Mouse (Mus musculus) neural tube, embryonic 15.5 days (tissue): ENCODE data around the gene Tagln2. TPM values are rescaled to one million over a fixed set of nuclear protein-coding genes. Genes with fewer than 3 reads are reported as not detected.

Experiments
- ATAC-seq: fragments of 200-750 bp; cut with Nextera tagmentation; 2 replicates; pipeline ENCODE4 v1.8.0; 2017; ENCODE audit warnings: mild to moderate bottlenecking, moderate TSS enrichment, moderate library complexity; ENCODE audit not compliant: low FRiP score
- H3K27ac ChIP-seq: fragments of 300-500 bp; sonication (generic); replicated peaks from 2 replicates; pipeline ENCODE4 v1.5.1; 2015; ENCODE audit warnings: mild to moderate bottlenecking, inconsistent platforms
- H3K27me3 ChIP-seq: fragments of 300-500 bp; sonication (generic); replicated peaks from 2 replicates; pipeline ENCODE4 v1.6.1; 2015; ENCODE audit warnings: inconsistent platforms
- H3K36me3 ChIP-seq: fragments of 300-500 bp; sonication (generic); 2 replicates; pipeline ENCODE4 v1.6.1; 2015; ENCODE audit warnings: inconsistent platforms
- H3K4me1 ChIP-seq: fragments of 300-500 bp; sonication (generic); 2 replicates; pipeline ENCODE4 v1.6.1; 2015; ENCODE audit warnings: inconsistent platforms
- H3K4me2 ChIP-seq: fragments of 300-500 bp; sonication (generic); 2 replicates; pipeline ENCODE4 v1.6.1; 2015; ENCODE audit warnings: inconsistent platforms, mild to moderate bottlenecking, moderate library complexity
- H3K4me3 ChIP-seq: fragments of 300-500 bp; sonication (generic); replicated peaks from 2 replicates; pipeline ENCODE4 v1.5.1; 2015; ENCODE audit warnings: mild to moderate bottlenecking, inconsistent platforms
- H3K9ac ChIP-seq: fragments of 300-500 bp; sonication (generic); replicated peaks from 2 replicates; pipeline ENCODE4 v1.6.1; 2015; ENCODE audit warnings: mild to moderate bottlenecking, inconsistent platforms
- H3K9me3 ChIP-seq: fragments of 300-500 bp; sonication (generic); replicated peaks from 2 replicates; pipeline ENCODE4 v1.6.1; 2016; ENCODE audit warnings: inconsistent platforms
- WGBS: fragments of 180-500 bp; shearing (Covaris S2); methylation state at CpG from one replicate; pipeline ENCODE4 v1.1.7; 2015; ENCODE audit warnings: mixed read lengths; 5-methylcytosine and 5-hydroxymethylcytosine counted together
- polyA plus RNA-seq: library from polyadenylated mRNA; unstranded; fragments of >200 nt; fragmentation: Nextera tagmentation; extraction: Ambion mirVana; gene quantifications from 2 replicates; pipeline ENCODE4 v1.2.1, GENCODE M21; 2015

The Tagln2 gene
- polyA plus RNA-seq: 140 and 198 TPM in 2 replicates

- peak; percentile 28; the same call in 1 of the 2 replicates for ATAC-seq
- 2% methylated on average over 30 of the region's 30 CpGs for WGBS
- H3K9ac ChIP-seq: peak within 1 kb of the TSS; percentile 42
- H3K4me2 ChIP-seq: peak within 1 kb of the TSS; percentile 57
- H3K27me3 ChIP-seq: peaks cover 37% of the 10 kb centered on the region
- peak within 1 kb of the TSS; percentile 71 for H3K27ac ChIP-seq
- peaks cover 18% of the 10 kb centered on the region for H3K36me3 ChIP-seq
- peak within 1 kb of the TSS; percentile 43 for H3K4me3 ChIP-seq
- no peaks in the 10 kb centered on the region for H3K9me3 ChIP-seq
- H3K4me1 ChIP-seq: peaks cover 52% of the 10 kb centered on the region
These were observed at the start of gene Tagln2 for GRCm38 (mm10) chr1:172499765-172500441. TSS of gene Tagln2 (plus strand) at chr1:172500047.

- Histone ChIP-seq H3K4me3 (no peak overlapping the region), H3K4me2 (no peak overlapping the region), H3K27ac (no peak overlapping the region), H3K36me3 (no peaks in the 10 kb centered on the region), H3K4me1 (peaks cover 3% of the 10 kb centered on the region; the same call in 1 of the 2 replicates), H3K27me3 (no peaks in the 10 kb centered on the region), H3K9me3 (no peaks in the 10 kb centered on the region), H3K9ac (no peak overlapping the region)
- WGBS: 51% methylated on average over 2 of the region's 2 CpGs
- ATAC-seq: no peak
These were observed 49.6 kb upstream of the Tagln2 start for GRCm38 (mm10) chr1:172450226-172450625.

GRCm38 (mm10) chr1:172450848-172451470, 48.9 kb upstream of the Tagln2 start:
- Histone ChIP-seq H3K4me2 (no peak overlapping the region), H3K9ac (no peak overlapping the region), H3K36me3 (no peaks in the 10 kb centered on the region), H3K27ac (no peak overlapping the region), H3K27me3 (no peaks in the 10 kb centered on the region), H3K4me3 (no peak overlapping the region), H3K9me3 (no peaks in the 10 kb centered on the region), H3K4me1 (peaks cover 3% of the 10 kb centered on the region; the same call in 1 of the 2 replicates)
- ATAC-seq: no peak
- 45% methylated on average over 17 of the region's 17 CpGs for WGBS

- Histone ChIP-seq H3K4me2 (no peak overlapping the region), H3K4me1 (peaks cover 3% of the 10 kb centered on the region; the same call in 1 of the 2 replicates), H3K27me3 (no peaks in the 10 kb centered on the region), H3K36me3 (no peaks in the 10 kb centered on the region), H3K9me3 (no peaks in the 10 kb centered on the region), H3K9ac (no peak overlapping the region), H3K4me3 (no peak overlapping the region), H3K27ac (no peak overlapping the region)
- WGBS: 80% methylated on average over 2 of the region's 2 CpGs
- no peak for ATAC-seq
These were observed 46.9 kb upstream of the Tagln2 start for GRCm38 (mm10) chr1:172452911-172453310.

GRCm38 (mm10) chr1:172453810-172454209, 46.0 kb upstream of the Tagln2 start:
- no peak for ATAC-seq
- no peaks in the 10 kb centered on the region for H3K9me3 ChIP-seq
- H3K4me2 ChIP-seq: no peak overlapping the region

GRCm38 (mm10) chr1:172455416-172455815, 44.4 kb upstream of the Tagln2 start:
- no peak overlapping the region for H3K27ac ChIP-seq
- no peaks in the 10 kb centered on the region for H3K27me3 ChIP-seq
- 11% methylated on average over 4 of the region's 4 CpGs for WGBS
- H3K9me3 ChIP-seq: no peaks in the 10 kb centered on the region
- no peak overlapping the region for H3K4me3 ChIP-seq
- no peaks in the 10 kb centered on the region for H3K36me3 ChIP-seq
- H3K4me2 ChIP-seq: no peak overlapping the region
- no peak for ATAC-seq
- H3K9ac ChIP-seq: no peak overlapping the region
- H3K4me1 ChIP-seq: peaks cover 3% of the 10 kb centered on the region; the same call in 1 of the 2 replicates

More at GRCm38 (mm10) chr1:172453810-172454209, 46.0 kb upstream of the Tagln2 start:
- H3K36me3 ChIP-seq: no peaks in the 10 kb centered on the region
- H3K9ac ChIP-seq: no peak overlapping the region
- H3K27ac ChIP-seq: no peak overlapping the region
- H3K4me1 ChIP-seq: peaks cover 3% of the 10 kb centered on the region; the same call in 1 of the 2 replicates
- H3K4me3 ChIP-seq: no peak overlapping the region
- no peaks in the 10 kb centered on the region for H3K27me3 ChIP-seq
- WGBS: 88% methylated on average over 2 of the region's 2 CpGs

- H3K4me2 ChIP-seq: no peak overlapping the region
- no peaks in the 10 kb centered on the region for H3K27me3 ChIP-seq
- H3K4me1 ChIP-seq: no peaks in the 10 kb centered on the region
- no peak overlapping the region for H3K4me3 ChIP-seq
- ATAC-seq: no peak
- H3K9ac ChIP-seq: no peak overlapping the region
- H3K36me3 ChIP-seq: no peaks in the 10 kb centered on the region
- no peaks in the 10 kb centered on the region for H3K9me3 ChIP-seq
- H3K27ac ChIP-seq: no peak overlapping the region
- WGBS: 77% methylated on average over 7 of the region's 7 CpGs
These were observed 43.7 kb upstream of the Tagln2 start for GRCm38 (mm10) chr1:172456001-172456677.

- Histone ChIP-seq H3K36me3 (no peaks in the 10 kb centered on the region), H3K4me1 (no peaks in the 10 kb centered on the region), H3K4me3 (no peak overlapping the region), H3K9ac (no peak overlapping the region), H3K9me3 (no peaks in the 10 kb centered on the region), H3K4me2 (no peak overlapping the region), H3K27me3 (no peaks in the 10 kb centered on the region), H3K27ac (no peak overlapping the region)
- 90% methylated on average over 3 of the region's 3 CpGs for WGBS
- ATAC-seq: no peak
These were observed 42.7 kb upstream of the Tagln2 start for GRCm38 (mm10) chr1:172457196-172457595.

- H3K9me3 ChIP-seq: no peaks in the 10 kb centered on the region
- no peak for ATAC-seq
- H3K36me3 ChIP-seq: no peaks in the 10 kb centered on the region
- no peak overlapping the region for H3K9ac ChIP-seq
- H3K4me2 ChIP-seq: no peak overlapping the region
- no peaks in the 10 kb centered on the region for H3K4me1 ChIP-seq
- no peak overlapping the region for H3K27ac ChIP-seq
- no peaks in the 10 kb centered on the region for H3K27me3 ChIP-seq
- WGBS: 92% methylated on average over 3 of the region's 3 CpGs
- H3K4me3 ChIP-seq: no peak overlapping the region
These were observed 41.8 kb upstream of the Tagln2 start for GRCm38 (mm10) chr1:172458041-172458440.

- no peak overlapping the region for H3K27ac ChIP-seq
- H3K4me1 ChIP-seq: no peaks in the 10 kb centered on the region
- no peak for ATAC-seq
- H3K9ac ChIP-seq: no peak overlapping the region
- H3K4me3 ChIP-seq: no peak overlapping the region
- no peaks in the 10 kb centered on the region for H3K9me3 ChIP-seq
- H3K4me2 ChIP-seq: no peak overlapping the region
- no peaks in the 10 kb centered on the region for H3K27me3 ChIP-seq
- WGBS: 81% methylated on average over 2 of the region's 2 CpGs
- no peaks in the 10 kb centered on the region for H3K36me3 ChIP-seq
These were observed 38.2 kb upstream of the Tagln2 start for GRCm38 (mm10) chr1:172461602-172462001.

- H3K4me1 ChIP-seq: no peaks in the 10 kb centered on the region
- H3K9me3 ChIP-seq: no peaks in the 10 kb centered on the region
- no peaks in the 10 kb centered on the region for H3K27me3 ChIP-seq
- no peak overlapping the region for H3K27ac ChIP-seq
- 81% methylated on average over 3 of the region's 3 CpGs for WGBS
- no peak overlapping the region for H3K4me3 ChIP-seq
- no peak overlapping the region for H3K4me2 ChIP-seq
- no peak for ATAC-seq
- no peak overlapping the region for H3K9ac ChIP-seq
- H3K36me3 ChIP-seq: no peaks in the 10 kb centered on the region
These were observed 37.3 kb upstream of the Tagln2 start for GRCm38 (mm10) chr1:172462534-172462933.
